Mouse (Mus musculus): ENCODE measurements around the gene Speer4f1.

GRCm38 (mm10) chr5:17495616-17496015 is 19.7 kb downstream of the Speer4f1 start:
- TF ChIP-seq POLR2A (IDR thresholded peaks at IDR 0.05; ENCODE audit: extremely low read depth, insufficient read depth, low read length) = no peak
- no peak for TF ChIP-seq CTCF (IDR thresholded peaks at IDR 0.05; ENCODE audit: extremely low read depth, insufficient read depth, low read length)

Data from cortical plate, adult 2 months (tissue).